Mouse (Mus musculus) kidney, adult 2 months (tissue): ENCODE measurements around the gene C1qb.

Experiments used
- CTCF ChIP-seq: fragments of 200-500 bp; conservative IDR thresholded peaks from 2 replicates; pipeline ENCODE4 v1.5.1; 2011; ENCODE audit warnings: low read depth, mild to moderate bottlenecking, control low read depth, low read length, moderate library complexity, mixed read lengths; ENCODE audit not compliant: insufficient read depth, insufficient read length
- POLR2A ChIP-seq: fragments of 200-500 bp; IDR thresholded peaks from one replicate; pipeline ENCODE4 v1.6.1; 2011; ENCODE audit warnings: low read depth, low read length, control low read depth

DNA sequence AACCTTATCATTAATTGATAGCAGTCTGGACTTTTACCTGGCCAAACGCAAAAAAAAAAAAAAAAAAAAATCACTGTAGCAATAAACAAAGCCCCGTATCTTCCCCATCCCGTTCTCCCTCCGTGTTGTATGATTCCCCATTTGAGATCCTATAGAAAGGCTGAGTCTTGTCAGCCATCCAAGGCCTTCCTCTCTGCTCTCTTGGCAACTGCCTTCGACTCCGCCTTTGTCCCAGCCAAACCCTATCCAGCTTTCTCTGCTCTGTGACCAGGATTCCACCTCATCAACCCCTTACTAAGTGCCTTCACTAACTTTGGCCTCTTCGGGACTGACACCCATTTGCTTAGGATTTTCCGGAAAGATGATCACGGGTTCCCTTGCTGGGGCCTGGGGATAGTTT is 48.0 kb downstream of the C1qb start:
- no peak for TF ChIP-seq POLR2A
- TF ChIP-seq CTCF, result no peak
